Mouse (Mus musculus): ENCODE measurements at regions not wholly inside any gene's neighbourhood (a gene's known extent, or its start where the extent isn't known, plus 50 kb on each side); places are given as distances from the start of the nearest gene placed in this dataset.
"Not testable (repeated sequence)": the region's sequence is repeated elsewhere in the genome, so short reads cannot be mapped to it uniquely, and the experiment has no call there.

GRCm38 (mm10) chr17:16571403-16571802 is 492.5 kb upstream of the Zfp960 start:
- DNase-seq (ENCODE audit: extremely low spot score, low spot score), result no peak

GRCm38 (mm10) chr17:16588791-16589190 is 475.1 kb upstream of the Zfp960 start:
- DNase-seq (ENCODE audit: extremely low spot score, low spot score), result no peak

- no peak for DNase-seq (ENCODE audit: extremely low spot score, low spot score)
Observed at GRCm38 (mm10) chr17:16599671-16600070, 464.2 kb upstream of the Zfp960 start.

- DNase-seq (ENCODE audit: extremely low spot score, low spot score), result no peak
Observed at GRCm38 (mm10) chr17:16612405-16612979, 451.4 kb upstream of the Zfp960 start.

- no peak for DNase-seq (ENCODE audit: extremely low spot score, low spot score)
Observed at GRCm38 (mm10) chr17:16621931-16622556, 441.9 kb upstream of the Zfp960 start.

GRCm38 (mm10) chr17:16629854-16630253 is 434.1 kb upstream of the Zfp960 start:
- DNase-seq (ENCODE audit: extremely low spot score, low spot score), result no peak

GRCm38 (mm10) chr17:16633426-16633825 is 430.5 kb upstream of the Zfp960 start:
- no peak for DNase-seq (ENCODE audit: extremely low spot score, low spot score)

GRCm38 (mm10) chr17:16637463-16637862 is 426.4 kb upstream of the Zfp960 start:
- DNase-seq (ENCODE audit: extremely low spot score, low spot score), result no peak

- no peak for DNase-seq (ENCODE audit: extremely low spot score, low spot score)
Observed at GRCm38 (mm10) chr17:16647942-16648341, 416.0 kb upstream of the Zfp960 start.

- no peak for DNase-seq (ENCODE audit: extremely low spot score, low spot score)
Observed at GRCm38 (mm10) chr17:16665253-16665652, 398.7 kb upstream of the Zfp960 start.

- no peak for DNase-seq (ENCODE audit: extremely low spot score, low spot score)
Observed at GRCm38 (mm10) chr17:16667606-16668005, 396.3 kb upstream of the Zfp960 start.

- no peak for DNase-seq (ENCODE audit: extremely low spot score, low spot score)
Observed at GRCm38 (mm10) chr17:16704199-16704598, 359.7 kb upstream of the Zfp960 start.

- no peak for DNase-seq (ENCODE audit: extremely low spot score, low spot score)
Observed at GRCm38 (mm10) chr17:16705890-16706289, 358.0 kb upstream of the Zfp960 start.

GRCm38 (mm10) chr17:16726904-16727303 is 337.0 kb upstream of the Zfp960 start:
- DNase-seq (ENCODE audit: extremely low spot score, low spot score), result no peak

GRCm38 (mm10) chr17:16753090-16753489 is 310.8 kb upstream of the Zfp960 start:
- no peak for DNase-seq (ENCODE audit: extremely low spot score, low spot score)

- not testable (repeated sequence) for DNase-seq (ENCODE audit: extremely low spot score, low spot score)
Observed at GRCm38 (mm10) chr17:16770587-16770986, 293.3 kb upstream of the Zfp960 start.

- no peak for DNase-seq (ENCODE audit: extremely low spot score, low spot score)
Observed at GRCm38 (mm10) chr17:16798316-16798715, 265.6 kb upstream of the Zfp960 start.

GRCm38 (mm10) chr17:16804986-16805385 is 258.9 kb upstream of the Zfp960 start:
- DNase-seq (ENCODE audit: extremely low spot score, low spot score), result no peak

GRCm38 (mm10) chr17:16818421-16818820 is 245.5 kb upstream of the Zfp960 start:
- no peak for DNase-seq (ENCODE audit: extremely low spot score, low spot score)

- no peak for DNase-seq (ENCODE audit: extremely low spot score, low spot score)
Observed at GRCm38 (mm10) chr17:16821716-16822115, 242.2 kb upstream of the Zfp960 start.

- DNase-seq (ENCODE audit: extremely low spot score, low spot score), result no peak
Observed at GRCm38 (mm10) chr17:16839152-16839551, 224.8 kb upstream of the Zfp960 start.

- no peak for DNase-seq (ENCODE audit: extremely low spot score, low spot score)
Observed at GRCm38 (mm10) chr17:16860771-16861170, 203.1 kb upstream of the Zfp960 start.

GRCm38 (mm10) chr17:16900791-16901190 is 163.1 kb upstream of the Zfp960 start:
- DNase-seq (ENCODE audit: extremely low spot score, low spot score), result no peak

Measured in neural tube, embryonic 10.5 days (tissue).